Mouse (Mus musculus) left cerebral cortex, postnatal 14 days (tissue): Measurements from ENCODE around the gene Cmklr1. TPM values are rescaled to one million over a fixed set of nuclear protein-coding genes. Genes with fewer than 3 reads are reported as not detected.
A peak's percentile ranks its signal among the peaks of the same experiment; 100 is the strongest.

ENCODE experiments used
- DNase-seq, 2 experiments: peaks; one replicate each; pipeline ENCODE4 v3.0.0; 2021 to 2022; ENCODE audit warnings: low spot score in 2 of 2, mixed read lengths in 1 of 2
- intact Hi-C: fragments of 180-260 bp; cut with DNase I; formaldehyde crosslinking; loops from one replicate; pipeline ENCODE4 v1.15.1; 2025
- total RNA-seq, 2 experiments: library from RNA; stranded (reverse); gene quantifications; 2 replicates each; pipeline ENCODE4 v1.2.3; 2021

Gene Cmklr1
- total RNA-seq, 2 experiments from 2014 or later: 4.2 to 5.1 TPM

GRCm38 (mm10) chr5:113660872-113661271 lies 10.6 kb upstream of the Cmklr1 start:
- intact Hi-C loops: no loop called here

GRCm38 (mm10) chr5:113654821-113655220 lies 4.6 kb upstream of the Cmklr1 start:
- intact Hi-C loops: no loop called here
- no peak for DNase-seq

More at GRCm38 (mm10) chr5:113660872-113661271, 10.6 kb upstream of the Cmklr1 start:
- no peak for DNase-seq

- no peak for DNase-seq
- intact Hi-C loops: no loop called here
Measured at GRCm38 (mm10) chr5:113654206-113654605, 4.0 kb upstream of the Cmklr1 start.

GRCm38 (mm10) chr5:113652215-113652614 lies 2.0 kb upstream of the Cmklr1 start:
- DNase-seq: no peak
- intact Hi-C loops: no loop called here

- no peak for DNase-seq
- intact Hi-C loops: no loop called here
Measured at GRCm38 (mm10) chr5:113648647-113649211, 1.5 kb downstream of the Cmklr1 start.

- no peak for DNase-seq
- intact Hi-C loops: no loop called here
Measured at GRCm38 (mm10) chr5:113647141-113647540, 3.1 kb downstream of the Cmklr1 start.

- peak; percentile 57 to 72 for DNase-seq
- intact Hi-C loops: no loop called here
Measured at GRCm38 (mm10) chr5:113644520-113644919, 5.7 kb downstream of the Cmklr1 start.

- peak; percentile 68 to 81 for DNase-seq
- intact Hi-C loops: no loop called here
Measured at GRCm38 (mm10) chr5:113643107-113643848, 6.9 kb downstream of the Cmklr1 start.

GRCm38 (mm10) chr5:113641066-113641465 lies 9.2 kb downstream of the Cmklr1 start:
- intact Hi-C loops: no loop called here
- DNase-seq: no peak

GRCm38 (mm10) chr5:113639126-113639525 lies 11.1 kb downstream of the Cmklr1 start:
- DNase-seq: no peak
- intact Hi-C loops: no loop called here

GRCm38 (mm10) chr5:113638055-113638454 lies 12.2 kb downstream of the Cmklr1 start:
- DNase-seq: no peak
- intact Hi-C loops: no loop called here

- no peak for DNase-seq
- intact Hi-C loops: no loop called here
Measured at GRCm38 (mm10) chr5:113637631-113638030, 12.6 kb downstream of the Cmklr1 start.

- no peak for DNase-seq
- intact Hi-C loops: no loop called here
Measured at GRCm38 (mm10) chr5:113635861-113636565, 14.2 kb downstream of the Cmklr1 start.

GRCm38 (mm10) chr5:113634887-113635610 lies 15.2 kb downstream of the Cmklr1 start:
- intact Hi-C loops: no loop called here
- DNase-seq: no peak

- DNase-seq: peak; percentile 58 to 69
- intact Hi-C loops: no loop called here
Measured at GRCm38 (mm10) chr5:113634024-113634651, 16.1 kb downstream of the Cmklr1 start.

- intact Hi-C loops: no loop called here
Measured at GRCm38 (mm10) chr5:113633037-113633714, 17.1 kb downstream of the Cmklr1 start.

GRCm38 (mm10) chr5:113630116-113630515 lies 20.1 kb downstream of the Cmklr1 start:
- intact Hi-C loops: no loop called here
- no peak for DNase-seq

More at GRCm38 (mm10) chr5:113633037-113633714, 17.1 kb downstream of the Cmklr1 start:
- no peak for DNase-seq

GRCm38 (mm10) chr5:113629248-113629647 lies 21.0 kb downstream of the Cmklr1 start:
- no peak for DNase-seq
- intact Hi-C loops: no loop called here
